Mouse (Mus musculus) G1E (cell line): ENCODE measurements around the gene Mfsd4b2. TPM values are rescaled to one million over a fixed set of nuclear protein-coding genes. Genes with fewer than 3 reads are reported as not detected.

Experiments
- ATAC-seq: 2 replicates; pipeline ENCODE4 v1.8.0; 2016; ENCODE audit warnings: mild to moderate bottlenecking; ENCODE audit not compliant: insufficient number of reproducible peaks, poor library complexity, low FRiP score, severe bottlenecking; ENCODE audit errors: extremely low read depth
- DNase-seq: peaks from one replicate; pipeline ENCODE4 v3.0.0; 2012; ENCODE audit warnings: low spot score
- H3K27me3 ChIP-seq: 2 replicates; pipeline ENCODE4 v1.6.1; 2012; ENCODE audit warnings: mild to moderate bottlenecking, low read length, inconsistent platforms; ENCODE audit not compliant: insufficient read depth
- H3K36me3 ChIP-seq: replicated peaks from 2 replicates; pipeline ENCODE3; 2012; ENCODE audit warnings: mild to moderate bottlenecking, inconsistent platforms
- H3K4me1 ChIP-seq: 2 replicates; pipeline ENCODE4 v1.6.1; 2012; ENCODE audit warnings: low read depth, low read length, inconsistent platforms, mixed read lengths; ENCODE audit not compliant: insufficient read depth
- H3K4me3 ChIP-seq: 2 replicates; pipeline ENCODE4 v1.5.1; 2012; ENCODE audit warnings: low read depth, mild to moderate bottlenecking, inconsistent platforms, low read length, moderate library complexity, mixed read lengths
- H3K9me3 ChIP-seq: replicated peaks from 2 replicates; pipeline ENCODE4 v1.6.1; 2012; ENCODE audit warnings: inconsistent platforms
- CTCF ChIP-seq: IDR thresholded peaks from 2 replicates; pipeline ENCODE4 v1.5.1; 2012; ENCODE audit warnings: low read depth, low read length, inconsistent platforms, mixed read lengths
- GATA1 ChIP-seq: IDR thresholded peaks from 2 replicates; pipeline ENCODE4 v1.6.1; 2012; ENCODE audit warnings: borderline replicate concordance, low read length, inconsistent platforms, mixed read lengths
- GATA2 ChIP-seq: IDR thresholded peaks from 2 replicates; pipeline ENCODE4 v1.6.1; 2012; ENCODE audit warnings: low read depth, low read length, inconsistent platforms, borderline replicate concordance
- POLR2AphosphoS5 ChIP-seq: IDR thresholded peaks from 2 replicates; pipeline ENCODE4 v1.6.1; 2012; ENCODE audit warnings: low read depth, low read length, inconsistent platforms; ENCODE audit not compliant: insufficient replicate concordance
- TAL1 ChIP-seq: conservative IDR thresholded peaks from 2 replicates; pipeline ENCODE4 v1.6.1; 2012; ENCODE audit warnings: low read depth, low read length, inconsistent platforms, mixed read lengths
- polyA plus RNA-seq: library from polyadenylated mRNA; stranded (reverse); fragments of >175 nt; gene quantifications from 2 replicates; pipeline ENCODE4 v1.2.3, GENCODE M21; 2012
- total RNA-seq, 2 experiments: library from RNA; stranded (forward) in 1 of 2; stranded (reverse) in 1 of 2; fragments of 200-1000 nt in 1 of 2; fragments of >200 nt in 1 of 2; fragmentation: Nextera tagmentation in 1 of 2; gene quantifications; 2 replicates each; pipeline ENCODE4 v1.2.3; 2014 to 2017

Mfsd4b2 gene
- total RNA-seq (2014; fragmentation: Nextera tagmentation) (not detected in 2 replicates), total RNA-seq (2017) (0.05 and 0.06 TPM in 2 replicates), polyA plus RNA-seq (not detected in 2 replicates)

- Histone ChIP-seq H3K4me1 (no peaks in the 10 kb centered on the region), H3K4me3 (no peak within 1 kb of the TSS), H3K36me3 (no peaks in the 10 kb centered on the region), H3K27me3 (peaks cover 7% of the 10 kb centered on the region; the same call in 1 of the 2 replicates), H3K9me3 (no peaks in the 10 kb centered on the region)
- ATAC-seq (no peak), DNase-seq (no peak)
- TF ChIP-seq TAL1 (no peak), POLR2AphosphoS5 (no peak), GATA2 (no peak), GATA1 (no peak), CTCF (no peak)
Observed at GRCm38 (mm10) chr10:39926616-39927139, at the start of gene Mfsd4b2. Gene Mfsd4b2 (minus strand): TSS chr10:39926923.

- DNase-seq = no peak
- Histone ChIP-seq H3K4me3 (no peak overlapping the region), H3K27me3 (0 out of 2 replicates have a peak, but pooled peaks cover 5% of the 10 kb centered on the region), H3K4me1 (no peaks in the 10 kb centered on the region), H3K36me3 (no peaks in the 10 kb centered on the region), H3K9me3 (peaks cover 10% of the 10 kb centered on the region)
- TF ChIP-seq CTCF (no peak), GATA1 (no peak), TAL1 (no peak), GATA2 (no peak), POLR2AphosphoS5 (no peak)
- ATAC-seq = no peak
Observed at GRCm38 (mm10) chr10:39975771-39976170, 49.0 kb upstream of the Mfsd4b2 start.

GRCm38 (mm10) chr10:39974982-39975381 is 48.3 kb upstream of the Mfsd4b2 start:
- ATAC-seq (no peak), DNase-seq (no peak)
- Histone ChIP-seq H3K27me3 (0 out of 2 replicates have a peak, but pooled peaks cover 5% of the 10 kb centered on the region), H3K9me3 (peaks cover 10% of the 10 kb centered on the region), H3K4me3 (no peak overlapping the region), H3K4me1 (no peaks in the 10 kb centered on the region), H3K36me3 (no peaks in the 10 kb centered on the region)
- no peak for TF ChIP-seq GATA1
- no peak for TF ChIP-seq POLR2AphosphoS5
- TF ChIP-seq TAL1 = no peak
- no peak for TF ChIP-seq CTCF
- TF ChIP-seq GATA2 = no peak

- Histone ChIP-seq H3K36me3 (no peaks in the 10 kb centered on the region), H3K27me3 (peaks cover 7% of the 10 kb centered on the region), H3K4me3 (no peak overlapping the region), H3K4me1 (no peaks in the 10 kb centered on the region), H3K9me3 (peaks cover 3% of the 10 kb centered on the region; the same call in 1 of the 2 replicates)
- no peak for ATAC-seq
- DNase-seq = no peak
- no peak for TF ChIP-seq TAL1
- TF ChIP-seq GATA2 = no peak
- no peak for TF ChIP-seq GATA1
- no peak for TF ChIP-seq POLR2AphosphoS5
- TF ChIP-seq CTCF = no peak
Observed at GRCm38 (mm10) chr10:39967512-39967911, 40.8 kb upstream of the Mfsd4b2 start.

GRCm38 (mm10) chr10:39961906-39962305 is 35.2 kb upstream of the Mfsd4b2 start:
- Histone ChIP-seq H3K27me3 (peaks cover 9% of the 10 kb centered on the region), H3K4me3 (no peak overlapping the region), H3K4me1 (peaks cover 21% of the 10 kb centered on the region), H3K9me3 (no peaks in the 10 kb centered on the region), H3K36me3 (no peaks in the 10 kb centered on the region)
- ATAC-seq (no peak), DNase-seq (peak; percentile 27)
- no peak for TF ChIP-seq GATA1
- no peak for TF ChIP-seq CTCF
- no peak for TF ChIP-seq GATA2
- TF ChIP-seq POLR2AphosphoS5 = no peak
- TF ChIP-seq TAL1 = peak; percentile 20; the same call in 1 of the 2 replicates

GRCm38 (mm10) chr10:39960441-39960822 is 33.7 kb upstream of the Mfsd4b2 start:
- no peak overlapping the region; the same call in 1 of the 2 replicates for H3K4me3 ChIP-seq

More at GRCm38 (mm10) chr10:39960441-39960822, 33.7 kb upstream of the Mfsd4b2 start:
- TF ChIP-seq CTCF = no peak
- no peak for TF ChIP-seq POLR2AphosphoS5
- TF ChIP-seq GATA1 = no peak
- TF ChIP-seq TAL1 = no peak
- no peak for TF ChIP-seq GATA2
- H3K36me3 ChIP-seq = no peaks in the 10 kb centered on the region
- no peaks in the 10 kb centered on the region for H3K9me3 ChIP-seq
- peaks cover 21% of the 10 kb centered on the region for H3K4me1 ChIP-seq
- ATAC-seq (no peak), DNase-seq (no peak)
- H3K27me3 ChIP-seq = peaks cover 9% of the 10 kb centered on the region
